ENCODE assay signal across 15 mouse cellular contexts in the genomic region with DNA sequence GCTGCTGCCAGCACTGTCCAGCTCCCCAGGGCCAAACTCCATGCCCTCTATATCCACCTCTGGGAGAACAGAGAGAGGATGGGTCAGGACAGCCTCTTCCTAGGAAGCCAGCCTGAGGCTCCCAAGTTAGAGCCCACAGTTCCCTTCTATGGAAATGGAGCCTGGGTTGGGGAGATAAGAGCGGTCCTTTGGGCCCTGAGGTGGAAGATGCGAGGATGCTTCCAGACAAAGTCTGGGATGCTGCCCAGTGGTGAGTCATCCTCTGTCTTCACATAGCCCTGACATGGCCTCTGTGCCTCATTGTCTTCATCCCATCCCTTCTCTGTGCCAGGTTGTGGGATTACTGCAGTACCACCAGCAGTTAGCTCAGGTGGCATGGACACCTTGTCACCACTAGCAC. TPM values are rescaled to one million over a fixed set of nuclear protein-coding genes. Genes with fewer than 3 reads are reported as not detected.
A peak's percentile ranks its signal among the peaks of the same experiment; 100 is the strongest.
DNase-seq lines count a peak whose midpoint lies in the region; ATAC-seq and TF ChIP-seq lines count a peak whose summit lies in the region.
"Had no signal": no experiment of that assay in that cellular context is flagged by ENCODE, and none has a peak within 500 bp of the region (broad histone marks: within the 10 kb centered on the region; RNA-seq: fewer than 3 reads in every experiment).

No protein-coding gene starts in this region.

- H3K4me2 ChIP-seq in forebrain, embryonic 16.5 days (ENCODE audit: low read length) = no peak overlapping the region
- H3K4me2 ChIP-seq: forebrain, embryonic 12.5 days had no signal

- no peaks in the 10 kb centered on the region for H3K27me3 ChIP-seq in cerebellum, adult 2 months (ENCODE audit: control insufficient read depth, insufficient read depth, low read length)
- H3K27me3 ChIP-seq in forebrain, embryonic 16.5 days (replicated peaks; ENCODE audit: control insufficient read depth, insufficient read depth, low read length) = no peaks in the 10 kb centered on the region
- H3K27me3 ChIP-seq: forebrain, embryonic 12.5 days had no signal

- H3K9ac ChIP-seq in forebrain, embryonic 16.5 days (replicated peaks; ENCODE audit: low read depth, low read length) = no peak overlapping the region
- H3K9ac ChIP-seq: forebrain, embryonic 12.5 days; liver, postnatal 0 days had no signal

- H3K9me3 ChIP-seq in forebrain, embryonic 16.5 days (ENCODE audit: control insufficient read depth, low read length) = no peaks in the 10 kb centered on the region
- H3K9me3 ChIP-seq: forebrain, embryonic 12.5 days had no signal

- TF ChIP-seq CTCF in cerebellum, adult 2 months (IDR thresholded peaks at IDR 0.05; ENCODE audit: borderline replicate concordance, insufficient read depth, low read depth, low read length) = no peak

- H3K36me3 ChIP-seq in forebrain, embryonic 16.5 days (ENCODE audit: control insufficient read depth, insufficient read depth) = peaks cover 30% of the 10 kb centered on the region

- WGBS in cerebellum, adult 2 months = 17% methylated on average over 2 of the region's 2 CpGs
- 90% methylated on average over 2 of the region's 2 CpGs for WGBS in forebrain, embryonic 16.5 days

- H3K4me3 ChIP-seq in cerebellum, adult 2 months (replicated peaks; ENCODE audit: insufficient read depth, low read depth, low read length) = no peak overlapping the region
- no peak overlapping the region for H3K4me3 ChIP-seq in forebrain, embryonic 16.5 days (replicated peaks; ENCODE audit: low read length)
- H3K4me3 ChIP-seq: forebrain, embryonic 12.5 days had no signal

- no peak for ATAC-seq in monocyte, adult 5-6 weeks (replicated peaks; ENCODE audit: insufficient number of reproducible peaks, low FRiP score, low TSS enrichment, poor library complexity, severe bottlenecking)
- ATAC-seq in forebrain, embryonic 16.5 days = no peak
- ATAC-seq: CD4-positive, CD25-positive, alpha-beta regulatory T cell, adult 4 months; inflammation-experienced regulatory T-cells, adult 6 months; liver, postnatal 0 days had no signal

- H3K27ac ChIP-seq in cerebellum, adult 2 months (ENCODE audit: insufficient read depth, low read length) = peak overlapping the region; percentile 72
- no peak overlapping the region for H3K27ac ChIP-seq in forebrain, embryonic 16.5 days (ENCODE audit: low read length)
- H3K27ac ChIP-seq: forebrain, embryonic 12.5 days had no signal

- peak; percentile 2 for DNase-seq in kidney, adult 18-20 months
- DNase-seq in kidney, postnatal 14 days = no peak
- peak; percentile 3 for DNase-seq in thymus, postnatal 14 days
- no peak for DNase-seq in thymus, adult 18-20 months
- DNase-seq in cerebellum, adult 2 months = peak; percentile 71 to 82
- DNase-seq in testis, postnatal 10 days (ENCODE audit: low spot score) = peak; percentile 38
- DNase-seq: kidney, postnatal 4 days; left cerebral cortex, postnatal 4 days; liver, postnatal 0 days had no signal

- TF ChIP-seq POLR2A in cerebellum, adult 2 months (IDR thresholded peaks at IDR 0.05; ENCODE audit: borderline replicate concordance, insufficient read depth, low read length) = no peak

- peaks cover 65% of the 10 kb centered on the region for H3K4me1 ChIP-seq in cerebellum, adult 2 months (ENCODE audit: control insufficient read depth, insufficient read depth, low read length)
- H3K4me1 ChIP-seq in forebrain, embryonic 16.5 days (replicated peaks; ENCODE audit: control insufficient read depth, insufficient read depth, low read length) = no peaks in the 10 kb centered on the region; the same call in 1 of the 2 replicates
- H3K4me1 ChIP-seq: forebrain, embryonic 12.5 days had no signal

RNA-seq across cellular contexts. Expression of a gene that starts 7.8 kb away (rescaled TPM):
- 11.0 TPM in 2 replicates for polyA plus RNA-seq in cerebellum, adult 2 months (2012; rRNA removed)
- total RNA-seq in monocyte, adult 5-6 weeks (2017) = 107 to 199 TPM (median 133 TPM) in 3 replicates
- polyA plus RNA-seq in forebrain, embryonic 16.5 days (2015; fragmentation: Nextera tagmentation; extraction: Ambion mirVana) = 18.0 and 23.1 TPM in 2 replicates

RNA-seq across cellular contexts. Expression of a gene that starts 7.8 kb away (rescaled TPM):
- 0.82 and 1.0 TPM in 2 replicates for polyA plus RNA-seq in cerebellum, adult 2 months (2012; rRNA removed)
- total RNA-seq in monocyte, adult 5-6 weeks (2017) = 2.1 TPM in 1 of 3 replicates, not detected in the others
- polyA plus RNA-seq in forebrain, embryonic 16.5 days (2015; fragmentation: Nextera tagmentation; extraction: Ambion mirVana) = 0.37 and 0.73 TPM in 2 replicates
- polyA plus RNA-seq: small intestine, adult 2 months had no signal

RNA-seq across cellular contexts. Expression of a gene that starts 10.4 kb away (rescaled TPM):
- 91.6 and 96.5 TPM in 2 replicates for polyA plus RNA-seq in cerebellum, adult 2 months (2012; rRNA removed)
- 43.8 to 81.5 TPM (median 57.1 TPM) in 3 replicates for total RNA-seq in monocyte, adult 5-6 weeks (2017)
- polyA plus RNA-seq in forebrain, embryonic 16.5 days (2015; fragmentation: Nextera tagmentation; extraction: Ambion mirVana) = 37.1 and 47.2 TPM in 2 replicates

Comparison
In these comparisons a context has a peak if more than half of its experiments do, and no peak if none do; other contexts are left out.
1. DNase-seq: peak in kidney, adult 18-20 months (single experiment), thymus, postnatal 14 days (single experiment), cerebellum, adult 2 months (2 of 2) and testis, postnatal 10 days (single experiment); none in kidney, postnatal 14 days (single experiment) and thymus, adult 18-20 months (0 of 2).